Mouse (Mus musculus) splenic B cell, adult 2 months (primary cell): Measurements from ENCODE around the gene Chrm3.
"Not testable (repeated sequence)": the region's sequence is repeated elsewhere in the genome, so short reads cannot be mapped to it uniquely, and the experiment has no call there.

Experiments used
- DNase-seq: peaks from one replicate; pipeline ENCODE4 v3.0.0-alpha.2; 2011; ENCODE audit warnings: low read depth, low spot score
- H3K27me3 ChIP-seq: 2 replicates; pipeline ENCODE4 v1.6.1; 2012; ENCODE audit warnings: mild to moderate bottlenecking, low read length, moderate library complexity, mixed read lengths; ENCODE audit not compliant: control insufficient read depth, poor library complexity, insufficient read depth, severe bottlenecking
- H3K36me3 ChIP-seq: 2 replicates; pipeline ENCODE4 v1.6.1; 2012; ENCODE audit warnings: mild to moderate bottlenecking, low read length, moderate library complexity, mixed read lengths; ENCODE audit not compliant: control insufficient read depth, poor library complexity, insufficient read depth, severe bottlenecking

Chrm3 gene

GRCm38 (mm10) chr13:10360777-10361176 is at the start of gene Chrm3:
Gene Chrm3, minus strand, starts transcription at chr13:10360847.
- H3K36me3 ChIP-seq: no peaks in the 10 kb centered on the region
- H3K27me3 ChIP-seq: no peaks in the 10 kb centered on the region; the same call in 1 of the 2 replicates
- no peak for DNase-seq

GRCm38 (mm10) chr13:10394364-10394763 is 33.7 kb upstream of the Chrm3 start:
- Histone ChIP-seq H3K27me3 (no peaks in the 10 kb centered on the region), H3K36me3 (no peaks in the 10 kb centered on the region)
- DNase-seq: no peak

GRCm38 (mm10) chr13:10375487-10375886 is 14.8 kb upstream of the Chrm3 start:
- H3K36me3 ChIP-seq, DNase-seq, H3K27me3 ChIP-seq: not testable (repeated sequence)

- no peak for DNase-seq
- no peaks in the 10 kb centered on the region; the same call in 1 of the 2 replicates for H3K27me3 ChIP-seq
- no peaks in the 10 kb centered on the region for H3K36me3 ChIP-seq
Observed at GRCm38 (mm10) chr13:10360199-10360694, 400 bp downstream of the Chrm3 start.

- Histone ChIP-seq H3K36me3 (no peaks in the 10 kb centered on the region), H3K27me3 (no peaks in the 10 kb centered on the region; the same call in 1 of the 2 replicates)
- no peak for DNase-seq
Observed at GRCm38 (mm10) chr13:10359516-10360198, 990 bp downstream of the Chrm3 start.

- DNase-seq: no peak
- H3K36me3 ChIP-seq: no peaks in the 10 kb centered on the region
- H3K27me3 ChIP-seq: no peaks in the 10 kb centered on the region
Observed at GRCm38 (mm10) chr13:10355796-10356195, 4.9 kb downstream of the Chrm3 start.

- Histone ChIP-seq H3K36me3 (no peaks in the 10 kb centered on the region), H3K27me3 (no peaks in the 10 kb centered on the region)
- DNase-seq: no peak
Observed at GRCm38 (mm10) chr13:10354885-10355575, 5.6 kb downstream of the Chrm3 start.

GRCm38 (mm10) chr13:10352141-10352540 is 8.5 kb downstream of the Chrm3 start:
- Histone ChIP-seq H3K27me3 (no peaks in the 10 kb centered on the region), H3K36me3 (no peaks in the 10 kb centered on the region)
- DNase-seq: no peak

- Histone ChIP-seq H3K27me3 (no peaks in the 10 kb centered on the region), H3K36me3 (no peaks in the 10 kb centered on the region)
- DNase-seq: peak; percentile 63
Observed at GRCm38 (mm10) chr13:10344362-10344761, 16.3 kb downstream of the Chrm3 start.

- no peak for DNase-seq
- Histone ChIP-seq H3K36me3 (no peaks in the 10 kb centered on the region), H3K27me3 (no peaks in the 10 kb centered on the region)
Observed at GRCm38 (mm10) chr13:10335558-10335957, 25.1 kb downstream of the Chrm3 start.

- H3K36me3 ChIP-seq: no peaks in the 10 kb centered on the region
- no peaks in the 10 kb centered on the region for H3K27me3 ChIP-seq
- no peak for DNase-seq
Observed at GRCm38 (mm10) chr13:10332762-10333161, 27.9 kb downstream of the Chrm3 start.

GRCm38 (mm10) chr13:10309811-10310210 is 50.8 kb downstream of the Chrm3 start:
- Histone ChIP-seq H3K36me3 (no peaks in the 10 kb centered on the region), H3K27me3 (no peaks in the 10 kb centered on the region)
- no peak for DNase-seq

GRCm38 (mm10) chr13:10295160-10295559 is 65.5 kb downstream of the Chrm3 start:
- no peaks in the 10 kb centered on the region for H3K36me3 ChIP-seq
- H3K27me3 ChIP-seq: no peaks in the 10 kb centered on the region
- no peak for DNase-seq

GRCm38 (mm10) chr13:10284331-10284730 is 76.3 kb downstream of the Chrm3 start:
- Histone ChIP-seq H3K27me3 (no peaks in the 10 kb centered on the region), H3K36me3 (no peaks in the 10 kb centered on the region)
- no peak for DNase-seq

GRCm38 (mm10) chr13:10274907-10275306 is 85.7 kb downstream of the Chrm3 start:
- DNase-seq: no peak
- H3K27me3 ChIP-seq: no peaks in the 10 kb centered on the region
- no peaks in the 10 kb centered on the region for H3K36me3 ChIP-seq
